Mouse (Mus musculus) forebrain, embryonic 16.5 days (tissue): ENCODE results near the gene Fam131b. TPM values are rescaled to one million over a fixed set of nuclear protein-coding genes. Genes with fewer than 3 reads are reported as not detected.

Experiments
- ATAC-seq: fragments of 200-750 bp; cut with Nextera tagmentation; 2 replicates; pipeline ENCODE4 v1.8.0; 2017; ENCODE audit warnings: mild to moderate bottlenecking, moderate library complexity
- H3K27ac ChIP-seq: fragments of 300-500 bp; sonication (generic); 2 replicates; pipeline ENCODE4 v1.5.1; 2014; ENCODE audit warnings: low read length, control low read depth
- H3K27me3 ChIP-seq: fragments of 300-500 bp; sonication (generic); replicated peaks from 2 replicates; pipeline ENCODE4 v1.6.1; 2014; ENCODE audit warnings: low read length; ENCODE audit not compliant: control insufficient read depth, insufficient read depth
- H3K36me3 ChIP-seq: fragments of 300-500 bp; sonication (generic); 2 replicates; pipeline ENCODE4 v1.6.1; 2014; ENCODE audit not compliant: control insufficient read depth, insufficient read depth
- H3K4me1 ChIP-seq: fragments of 300-500 bp; sonication (generic); replicated peaks from 2 replicates; pipeline ENCODE4 v1.6.1; 2014; ENCODE audit warnings: low read length; ENCODE audit not compliant: control insufficient read depth, insufficient read depth
- H3K4me2 ChIP-seq: fragments of 300-500 bp; sonication (generic); 2 replicates; pipeline ENCODE4 v1.6.1; 2014; ENCODE audit warnings: mild to moderate bottlenecking, low read length, control low read depth
- H3K4me3 ChIP-seq: fragments of 300-500 bp; sonication (generic); replicated peaks from 2 replicates; pipeline ENCODE4 v1.5.1; 2014; ENCODE audit warnings: mild to moderate bottlenecking, low read length, control low read depth
- H3K9ac ChIP-seq: fragments of 300-500 bp; sonication (generic); replicated peaks from 2 replicates; pipeline ENCODE4 v1.6.1; 2014; ENCODE audit warnings: low read depth, low read length, control low read depth
- H3K9me3 ChIP-seq: fragments of 300-500 bp; sonication (generic); 2 replicates; pipeline ENCODE4 v1.6.1; 2016; ENCODE audit warnings: low read length; ENCODE audit not compliant: control insufficient read depth
- WGBS: fragments of 180-500 bp; shearing (Covaris S2); extraction: QIAGEN DNeasy Blood & Tissue Kit; methylation state at CpG from one replicate; pipeline ENCODE4 v1.1.7; 2014; 5-methylcytosine and 5-hydroxymethylcytosine counted together
- polyA plus RNA-seq: library from polyadenylated mRNA; unstranded; fragments of >200 nt; fragmentation: Nextera tagmentation; extraction: Ambion mirVana; gene quantifications from 2 replicates; pipeline ENCODE4 v1.2.1, GENCODE M21; 2015

Gene Fam131b
- polyA plus RNA-seq, 1 experiment from 2014 or later: 7.1 TPM

DNA sequence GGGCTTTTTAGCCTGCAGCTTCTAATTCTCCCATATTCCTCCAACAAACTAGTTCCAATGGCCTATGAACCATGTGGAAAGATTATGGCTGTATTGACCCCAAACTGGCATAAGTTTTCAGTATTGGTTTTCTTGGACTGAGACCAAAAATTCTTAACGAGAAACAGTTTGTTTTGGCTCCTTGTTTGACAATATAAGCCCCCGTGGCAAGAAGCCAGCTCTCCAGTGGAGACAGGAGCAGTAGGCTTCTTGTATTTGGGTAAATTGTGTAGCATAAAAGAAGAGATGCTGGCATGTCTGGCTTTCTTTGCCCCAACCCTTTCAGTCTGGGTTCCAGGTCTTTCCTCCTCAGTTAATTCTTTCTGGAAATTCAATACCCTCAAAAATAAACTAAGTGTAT is 48.3 kb downstream of the Fam131b start:
- H3K9ac ChIP-seq: no peak overlapping the region
- no peak for ATAC-seq
- H3K9me3 ChIP-seq: no peaks in the 10 kb centered on the region
- H3K36me3 ChIP-seq: peaks cover 66% of the 10 kb centered on the region
- no peak overlapping the region for H3K4me3 ChIP-seq
- WGBS: 27% methylated on average over 2 of the region's 2 CpGs
- H3K27ac ChIP-seq: no peak overlapping the region
- H3K4me1 ChIP-seq: no peaks in the 10 kb centered on the region
- no peak overlapping the region for H3K4me2 ChIP-seq
- H3K27me3 ChIP-seq: no peaks in the 10 kb centered on the region

DNA sequence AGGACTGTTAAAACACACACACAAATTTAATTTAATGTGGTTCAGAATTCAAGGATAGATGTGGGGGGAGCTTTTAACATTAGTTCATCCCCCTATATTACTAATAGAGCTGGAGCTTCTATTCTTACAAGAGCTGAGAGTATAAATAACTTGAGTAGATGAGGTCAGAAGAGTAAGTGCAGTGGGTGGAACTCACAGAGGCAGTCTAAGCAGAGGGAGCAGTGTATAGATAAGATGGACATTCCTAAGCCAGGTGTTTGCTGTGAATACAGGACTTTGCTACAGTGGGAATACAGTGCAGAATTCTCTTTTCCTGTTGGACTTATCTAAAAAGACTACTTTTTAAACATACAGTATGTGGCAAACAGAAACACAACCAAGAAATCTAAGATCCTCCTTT is 53.6 kb downstream of the Fam131b start:
- H3K4me2 ChIP-seq: no peak overlapping the region
- no peak overlapping the region for H3K4me3 ChIP-seq
- H3K27me3 ChIP-seq: no peaks in the 10 kb centered on the region
- peaks cover 48% of the 10 kb centered on the region for H3K36me3 ChIP-seq
- H3K27ac ChIP-seq: no peak overlapping the region
- ATAC-seq: no peak
- H3K4me1 ChIP-seq: peaks cover 7% of the 10 kb centered on the region
- no peaks in the 10 kb centered on the region for H3K9me3 ChIP-seq
- H3K9ac ChIP-seq: no peak overlapping the region

- H3K4me1 ChIP-seq: peaks cover 11% of the 10 kb centered on the region
- under 1% methylated on average over 21 of the region's 21 CpGs for WGBS
- H3K4me2 ChIP-seq: peak overlapping the region; percentile 96
- H3K4me3 ChIP-seq: peak overlapping the region; percentile 71
- peak overlapping the region; percentile 79 for H3K9ac ChIP-seq
- no peaks in the 10 kb centered on the region for H3K9me3 ChIP-seq
- peak overlapping the region; percentile 88 for H3K27ac ChIP-seq
- ATAC-seq: no peak
- peaks cover 16% of the 10 kb centered on the region for H3K36me3 ChIP-seq
- H3K27me3 ChIP-seq: no peaks in the 10 kb centered on the region
Measured at GRCm38 (mm10) chr6:42265391-42266330, 58.8 kb downstream of the Fam131b start.

Other genes starting within 250 kb of the Fam131b start
- not detected in 2 replicates for gene Tas2r139, start 183.7 kb downstream of the Fam131b start, polyA plus RNA-seq
- not detected in 2 replicates for gene Tas2r144, start 109.3 kb downstream of the Fam131b start, polyA plus RNA-seq
- 8.2 and 10.1 TPM in 2 replicates for gene Gstk1, start 78.7 kb downstream of the Fam131b start, polyA plus RNA-seq
- 0.21 and 0.24 TPM in 2 replicates for gene Tmem139, start 62.7 kb downstream of the Fam131b start, polyA plus RNA-seq
- gene Casp2, start 59.7 kb downstream of the Fam131b start, polyA plus RNA-seq: 62.1 and 72.2 TPM in 2 replicates
- 1.6 and 2.0 TPM in 2 replicates for gene Clcn1, start 38.0 kb downstream of the Fam131b start, polyA plus RNA-seq
- 33.6 and 37.1 TPM in 2 replicates for gene Zyx, start 25.0 kb upstream of the Fam131b start, polyA plus RNA-seq
- 0.14 and 0.27 TPM in 2 replicates for gene Epha1, start 48.6 kb upstream of the Fam131b start, polyA plus RNA-seq
- not detected in 2 replicates for gene Tas2r143, start 75.6 kb upstream of the Fam131b start, polyA plus RNA-seq
- gene Tas2r135, start 80.8 kb upstream of the Fam131b start, polyA plus RNA-seq: not detected in 2 replicates
- gene Tas2r126, start 109.9 kb upstream of the Fam131b start, polyA plus RNA-seq: not detected in 2 replicates
- not detected in 2 replicates for gene Olfr458, start 140.6 kb upstream of the Fam131b start, polyA plus RNA-seq
- gene Olfr457, start 151.7 kb upstream of the Fam131b start, polyA plus RNA-seq: not detected in 2 replicates
- not detected in 2 replicates for gene Olfr456, start 162.6 kb upstream of the Fam131b start, polyA plus RNA-seq
- gene Olfr455, start 222.9 kb upstream of the Fam131b start, polyA plus RNA-seq: not detected in 2 replicates